Mouse (Mus musculus): Measurements from ENCODE around the gene Fignl2. TPM values are rescaled to one million over a fixed set of nuclear protein-coding genes. Genes with fewer than 3 reads are reported as not detected.
A peak's percentile ranks its signal among the peaks of the same experiment; 100 is the strongest.

Gene Fignl2
- polyA plus RNA-seq, 1 experiment from 2014 or later: 2.1 TPM

DNA sequence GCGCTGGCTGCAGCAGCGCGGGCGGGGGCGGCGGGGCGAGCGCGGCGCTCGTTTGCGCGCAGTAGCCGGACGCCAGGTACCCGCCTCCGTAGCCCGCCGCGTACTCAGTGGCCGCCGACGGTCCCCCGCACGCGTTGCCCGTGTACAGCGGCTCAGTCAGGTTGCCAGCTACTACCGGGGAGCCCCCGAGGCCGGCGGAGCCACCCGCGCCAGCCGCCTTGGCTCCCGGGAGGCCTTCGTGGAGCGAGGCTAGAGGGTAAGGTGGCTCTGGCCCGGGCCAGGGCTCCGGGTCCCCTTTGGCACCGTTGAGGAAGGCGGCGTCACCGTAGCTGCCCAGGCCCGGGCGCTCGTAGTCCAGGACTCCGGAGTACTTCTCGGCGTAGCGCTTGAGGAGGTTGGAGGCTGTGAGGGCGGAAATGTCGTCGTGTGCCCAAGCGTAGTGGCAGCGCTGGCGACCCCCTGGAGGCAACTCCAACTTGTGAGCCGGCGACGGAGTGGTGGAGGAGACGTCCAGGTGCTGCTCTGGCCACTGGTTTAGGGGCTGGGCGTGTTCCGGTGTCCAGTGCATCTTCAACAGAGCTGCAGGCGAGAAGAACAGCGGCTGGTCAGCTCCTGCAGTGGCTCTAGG is 24.4 kb downstream of the Fignl2 start:
- peak overlapping the region; percentile 26 for H3K4me3 ChIP-seq (ENCODE audit: low read depth, low read length)
- peak overlapping the region; percentile 52 for H3K9ac ChIP-seq (ENCODE audit: low read depth, low read length)
- peak overlapping the region; percentile 9; the same call in 1 of the 2 replicates for H3K27ac ChIP-seq (ENCODE audit: low read depth, low read length)
- peaks cover 19% of the 10 kb centered on the region for H3K27me3 ChIP-seq (ENCODE audit: control insufficient read depth, insufficient read depth, low read length)
- DNase-seq (ENCODE audit: low spot score) (no peak), ATAC-seq (ENCODE audit: low FRiP score) (no peak)
- peak overlapping the region; percentile 62 for H3K4me2 ChIP-seq (replicated peaks; ENCODE audit: low read depth, low read length)
- H3K4me1 ChIP-seq (replicated peaks; ENCODE audit: control insufficient read depth, insufficient read depth, low read length): peaks cover 26% of the 10 kb centered on the region
- H3K36me3 ChIP-seq (ENCODE audit: control insufficient read depth, insufficient read depth, low read length): peaks cover 3% of the 10 kb centered on the region; the same call in 1 of the 2 replicates
- WGBS: 8% methylated on average over 54 of the region's 65 CpGs
- no peaks in the 10 kb centered on the region for H3K9me3 ChIP-seq (ENCODE audit: control insufficient read depth, low read length)

DNA sequence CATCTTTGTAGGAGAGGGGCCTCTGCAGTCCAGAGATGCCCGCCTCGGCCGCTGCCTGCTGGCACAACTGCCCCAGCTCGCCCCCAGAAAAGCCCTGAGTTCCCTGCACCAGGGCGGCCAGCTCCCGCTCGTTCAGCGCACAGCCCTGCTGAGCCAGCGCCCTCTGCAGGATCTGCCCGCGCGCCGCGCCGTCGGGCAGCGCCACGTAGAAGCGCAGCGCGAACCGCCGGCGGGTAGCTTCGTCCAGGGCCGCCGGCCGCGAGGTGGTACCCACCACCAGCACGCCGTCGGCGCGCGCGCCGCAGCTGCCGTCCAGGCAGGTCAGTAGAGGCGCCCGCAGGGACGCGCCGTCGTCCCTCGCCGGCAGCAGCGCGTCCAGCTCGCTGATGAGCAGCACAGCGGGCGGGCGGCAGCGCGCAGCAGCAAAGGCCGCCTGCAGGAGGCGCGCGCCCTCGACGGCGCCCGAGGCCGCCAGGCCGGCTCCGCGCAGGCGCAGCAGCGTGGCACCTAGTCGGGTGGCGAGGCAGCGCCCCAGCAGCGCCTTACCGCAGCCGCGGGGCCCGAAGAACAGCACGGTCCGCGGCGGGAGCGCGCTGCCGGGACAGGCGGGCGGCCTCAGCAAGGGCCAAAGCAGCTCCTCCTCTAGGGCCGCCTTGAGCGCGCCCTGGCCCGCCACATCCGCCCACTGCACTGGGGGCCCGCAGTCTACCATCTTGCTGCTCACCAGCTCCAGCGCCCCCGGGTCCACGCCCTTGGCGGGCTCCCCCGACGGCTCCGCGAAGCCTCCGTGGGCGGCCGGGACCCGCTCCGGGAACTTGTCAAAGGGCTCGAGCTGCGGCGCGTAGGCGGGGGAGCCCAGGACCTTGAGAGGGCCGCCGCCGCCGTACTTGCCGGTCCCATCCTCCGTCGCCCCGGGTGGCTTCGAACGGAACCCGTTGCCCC is 25.5 kb downstream of the Fignl2 start:
- Histone ChIP-seq H3K4me2 (replicated peaks; ENCODE audit: low read depth, low read length) (peak overlapping the region; percentile 62), H3K9me3 (ENCODE audit: control insufficient read depth, low read length) (no peaks in the 10 kb centered on the region), H3K27me3 (ENCODE audit: control insufficient read depth, insufficient read depth, low read length) (peaks cover 19% of the 10 kb centered on the region), H3K27ac (ENCODE audit: low read depth, low read length) (peak overlapping the region; percentile 68), H3K4me3 (ENCODE audit: low read depth, low read length) (peak overlapping the region; percentile 26), H3K4me1 (replicated peaks; ENCODE audit: control insufficient read depth, insufficient read depth, low read length) (peaks cover 26% of the 10 kb centered on the region), H3K36me3 (ENCODE audit: control insufficient read depth, insufficient read depth, low read length) (peaks cover 3% of the 10 kb centered on the region; the same call in 1 of the 2 replicates), H3K9ac (ENCODE audit: low read depth, low read length) (peak overlapping the region; percentile 52)
- DNase-seq (ENCODE audit: low spot score) (peak; percentile 79), ATAC-seq (ENCODE audit: low FRiP score) (no peak)
- 16% methylated on average over 112 of the region's 120 CpGs for WGBS

DNA sequence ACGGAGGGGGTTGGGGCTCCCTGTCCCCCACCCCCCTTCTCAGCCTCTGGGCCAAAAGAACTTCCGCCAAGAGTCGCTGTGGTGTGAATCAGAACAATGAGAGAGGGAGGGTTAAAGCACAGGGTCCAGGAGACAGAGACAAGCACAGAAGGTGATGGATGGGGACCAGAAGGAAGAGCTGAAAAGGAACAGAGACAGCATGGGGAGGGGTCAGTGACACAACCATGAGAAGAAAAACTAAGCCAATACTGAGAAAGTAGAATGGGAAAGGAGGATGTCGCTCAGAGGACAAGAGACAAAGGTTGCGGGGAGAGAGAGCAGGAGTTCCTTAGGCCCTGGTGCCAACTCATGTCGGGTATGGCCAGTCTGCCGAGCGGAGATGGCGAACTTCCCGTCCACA is 26.5 kb downstream of the Fignl2 start:
- H3K27ac ChIP-seq (ENCODE audit: low read depth, low read length): peak overlapping the region; percentile 68; the same call in 1 of the 2 replicates
- H3K4me1 ChIP-seq (replicated peaks; ENCODE audit: control insufficient read depth, insufficient read depth, low read length): peaks cover 30% of the 10 kb centered on the region
- DNase-seq (ENCODE audit: low spot score) (no peak), ATAC-seq (ENCODE audit: low FRiP score) (0 out of 2 replicates have a peak, but pooled peaks have one; percentile 28)
- no peak overlapping the region for H3K4me2 ChIP-seq (replicated peaks; ENCODE audit: low read depth, low read length)
- H3K9me3 ChIP-seq (ENCODE audit: control insufficient read depth, low read length): no peaks in the 10 kb centered on the region
- H3K36me3 ChIP-seq (ENCODE audit: control insufficient read depth, insufficient read depth, low read length): peaks cover 3% of the 10 kb centered on the region; the same call in 1 of the 2 replicates
- 27% methylated on average over 10 of the region's 10 CpGs for WGBS
- no peak overlapping the region for H3K4me3 ChIP-seq (ENCODE audit: low read depth, low read length)
- peaks cover 19% of the 10 kb centered on the region for H3K27me3 ChIP-seq (ENCODE audit: control insufficient read depth, insufficient read depth, low read length)
- 0 out of 2 replicates have a peak overlapping the region, but pooled peaks have one; percentile 27 for H3K9ac ChIP-seq (ENCODE audit: low read depth, low read length)

- H3K27me3 ChIP-seq (ENCODE audit: control insufficient read depth, insufficient read depth, low read length): peaks cover 30% of the 10 kb centered on the region
- no peak overlapping the region for H3K27ac ChIP-seq (ENCODE audit: low read depth, low read length)
- peaks cover 3% of the 10 kb centered on the region; the same call in 1 of the 2 replicates for H3K36me3 ChIP-seq (ENCODE audit: control insufficient read depth, insufficient read depth, low read length)
- no peaks in the 10 kb centered on the region for H3K9me3 ChIP-seq (ENCODE audit: control insufficient read depth, low read length)
- H3K4me3 ChIP-seq (ENCODE audit: low read depth, low read length): no peak overlapping the region
- H3K4me1 ChIP-seq (replicated peaks; ENCODE audit: control insufficient read depth, insufficient read depth, low read length): peaks cover 23% of the 10 kb centered on the region
- H3K9ac ChIP-seq (ENCODE audit: low read depth, low read length): no peak overlapping the region
- whole genome bisulfite sequencing: 56% methylated on average over 5 of the region's 5 CpGs
- DNase-seq (ENCODE audit: low spot score) (no peak), ATAC-seq (ENCODE audit: low FRiP score) (no peak)
- no peak overlapping the region for H3K4me2 ChIP-seq (replicated peaks; ENCODE audit: low read depth, low read length)
Observed at GRCm38 (mm10) chr15:101048338-101048896, 29.9 kb downstream of the Fignl2 start.

GRCm38 (mm10) chr15:101047194-101047555 is 31.2 kb downstream of the Fignl2 start, which contains the start of gene Gm47841:
Gene Gm47841 (minus strand): TSS chr15:101047397.
- under 1% methylated on average over 23 of the region's 23 CpGs for WGBS
- DNase-seq (ENCODE audit: low spot score): no peak
- Histone ChIP-seq H3K4me1 (replicated peaks; ENCODE audit: control insufficient read depth, insufficient read depth, low read length) (peaks cover 11% of the 10 kb centered on the region), H3K9ac (ENCODE audit: low read depth, low read length) (peak within 1 kb of the TSS; percentile 66), H3K9me3 (ENCODE audit: control insufficient read depth, low read length) (no peaks in the 10 kb centered on the region), H3K36me3 (ENCODE audit: control insufficient read depth, insufficient read depth, low read length) (no peaks in the 10 kb centered on the region), H3K27me3 (ENCODE audit: control insufficient read depth, insufficient read depth, low read length) (peaks cover 24% of the 10 kb centered on the region), H3K4me2 (replicated peaks; ENCODE audit: low read depth, low read length) (peak within 1 kb of the TSS; percentile 99), H3K4me3 (ENCODE audit: low read depth, low read length) (peak within 1 kb of the TSS; percentile 41), H3K27ac (ENCODE audit: low read depth, low read length) (no peak within 1 kb of the TSS)
- no peak for ATAC-seq (ENCODE audit: low FRiP score)

- peak overlapping the region; percentile 66 for H3K9ac ChIP-seq (ENCODE audit: low read depth, low read length)
- no peaks in the 10 kb centered on the region for H3K9me3 ChIP-seq (ENCODE audit: control insufficient read depth, low read length)
- ATAC-seq (ENCODE audit: low FRiP score) (peak; percentile 46), DNase-seq (ENCODE audit: low spot score) (no peak)
- no peaks in the 10 kb centered on the region for H3K36me3 ChIP-seq (ENCODE audit: control insufficient read depth, insufficient read depth, low read length)
- peak overlapping the region; percentile 41 for H3K4me3 ChIP-seq (ENCODE audit: low read depth, low read length)
- no peak overlapping the region for H3K27ac ChIP-seq (ENCODE audit: low read depth, low read length)
- peaks cover 10% of the 10 kb centered on the region for H3K4me1 ChIP-seq (replicated peaks; ENCODE audit: control insufficient read depth, insufficient read depth, low read length)
- H3K4me2 ChIP-seq (replicated peaks; ENCODE audit: low read depth, low read length): peak overlapping the region; percentile 99
- H3K27me3 ChIP-seq (ENCODE audit: control insufficient read depth, insufficient read depth, low read length): peaks cover 24% of the 10 kb centered on the region
- under 1% methylated on average over 69 of the region's 77 CpGs for WGBS
Observed at GRCm38 (mm10) chr15:101046527-101047193, 31.7 kb downstream of the Fignl2 start.

GRCm38 (mm10) chr15:101046039-101046526 is 32.3 kb downstream of the Fignl2 start:
- Histone ChIP-seq H3K4me2 (replicated peaks; ENCODE audit: low read depth, low read length) (peak overlapping the region; percentile 99), H3K4me1 (replicated peaks; ENCODE audit: control insufficient read depth, insufficient read depth, low read length) (peaks cover 9% of the 10 kb centered on the region), H3K36me3 (ENCODE audit: control insufficient read depth, insufficient read depth, low read length) (no peaks in the 10 kb centered on the region), H3K27ac (ENCODE audit: low read depth, low read length) (no peak overlapping the region), H3K4me3 (ENCODE audit: low read depth, low read length) (peak overlapping the region; percentile 41), H3K9me3 (ENCODE audit: control insufficient read depth, low read length) (no peaks in the 10 kb centered on the region), H3K27me3 (ENCODE audit: control insufficient read depth, insufficient read depth, low read length) (peaks cover 24% of the 10 kb centered on the region), H3K9ac (ENCODE audit: low read depth, low read length) (peak overlapping the region; percentile 66)
- DNase-seq (ENCODE audit: low spot score): no peak
- ATAC-seq (ENCODE audit: low FRiP score): no peak
- WGBS: 1% methylated on average over 42 of the region's 43 CpGs

DNA sequence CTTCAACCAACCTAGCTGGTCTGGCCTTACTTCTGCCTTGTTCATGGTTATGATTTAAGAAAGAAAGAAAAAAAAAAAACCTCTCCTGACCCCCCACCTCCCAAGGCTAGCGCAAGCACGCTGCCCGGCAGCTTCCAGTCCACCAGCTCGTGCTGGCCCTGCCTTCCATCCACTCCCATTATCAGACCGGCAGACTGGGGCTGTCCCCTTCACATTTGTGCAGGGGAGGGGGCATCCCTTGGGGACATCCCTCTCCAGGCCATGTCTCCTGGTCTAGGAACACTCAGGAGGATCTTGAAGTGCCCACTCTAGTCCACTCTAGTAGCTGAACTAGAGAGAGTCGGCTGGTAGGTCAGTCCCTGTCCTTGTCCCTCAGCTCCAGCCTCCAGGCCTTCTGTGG is 33.8 kb downstream of the Fignl2 start:
- H3K4me2 ChIP-seq (replicated peaks; ENCODE audit: low read depth, low read length): no peak overlapping the region
- H3K9me3 ChIP-seq (ENCODE audit: control insufficient read depth, low read length): no peaks in the 10 kb centered on the region
- no peak overlapping the region for H3K9ac ChIP-seq (ENCODE audit: low read depth, low read length)
- ATAC-seq (ENCODE audit: low FRiP score): no peak
- WGBS: 41% methylated on average over 6 of the region's 6 CpGs
- peaks cover 26% of the 10 kb centered on the region for H3K27me3 ChIP-seq (ENCODE audit: control insufficient read depth, insufficient read depth, low read length)
- peaks cover 11% of the 10 kb centered on the region for H3K4me1 ChIP-seq (replicated peaks; ENCODE audit: control insufficient read depth, insufficient read depth, low read length)
- H3K4me3 ChIP-seq (ENCODE audit: low read depth, low read length): no peak overlapping the region
- no peaks in the 10 kb centered on the region; the same call in 1 of the 2 replicates for H3K36me3 ChIP-seq (ENCODE audit: control insufficient read depth, insufficient read depth, low read length)
- no peak for DNase-seq (ENCODE audit: low spot score)
- H3K27ac ChIP-seq (ENCODE audit: low read depth, low read length): no peak overlapping the region

All from hindbrain, embryonic 11.5 days (tissue).